Mouse (Mus musculus) kidney, embryonic 16.5 days (tissue): ENCODE results near the gene Amer2. TPM values are rescaled to one million over a fixed set of nuclear protein-coding genes. Genes with fewer than 3 reads are reported as not detected.
A peak's percentile ranks its signal among the peaks of the same experiment; 100 is the strongest.

Source experiments
- ATAC-seq: fragments of 200-750 bp; cut with Nextera tagmentation; 2 replicates; pipeline ENCODE4 v1.8.0; 2017; ENCODE audit warnings: moderate TSS enrichment; ENCODE audit not compliant: low FRiP score, low TSS enrichment
- H3K27ac ChIP-seq: fragments of 300-500 bp; sonication (generic); 2 replicates; pipeline ENCODE4 v1.5.1; 2014; ENCODE audit warnings: low read length
- H3K27me3 ChIP-seq: fragments of 300-500 bp; sonication (generic); 2 replicates; pipeline ENCODE4 v1.6.1; 2014; ENCODE audit warnings: low read length, control low read depth, mixed read lengths; ENCODE audit not compliant: insufficient read depth
- H3K36me3 ChIP-seq: fragments of 300-500 bp; sonication (generic); 2 replicates; pipeline ENCODE4 v1.6.1; 2014; ENCODE audit warnings: low read length, control low read depth, mixed read lengths; ENCODE audit not compliant: insufficient read depth
- H3K4me1 ChIP-seq: fragments of 300-500 bp; sonication (generic); 2 replicates; pipeline ENCODE4 v1.6.1; 2014; ENCODE audit warnings: low read length, control low read depth, mixed read lengths; ENCODE audit not compliant: insufficient read depth
- H3K4me2 ChIP-seq: fragments of 300-500 bp; sonication (generic); replicated peaks from 2 replicates; pipeline ENCODE4 v1.6.1; 2014; ENCODE audit warnings: low read depth, low read length
- H3K4me3 ChIP-seq: fragments of 300-500 bp; sonication (generic); 2 replicates; pipeline ENCODE4 v1.5.1; 2014; ENCODE audit warnings: mild to moderate bottlenecking, low read length
- H3K9ac ChIP-seq: fragments of 300-500 bp; sonication (generic); replicated peaks from 2 replicates; pipeline ENCODE4 v1.6.1; 2014; ENCODE audit warnings: low read length
- H3K9me3 ChIP-seq: fragments of 300-500 bp; sonication (generic); 2 replicates; pipeline ENCODE4 v1.6.1; 2016; ENCODE audit warnings: low read length, control low read depth
- WGBS: fragments of 180-500 bp; shearing (Covaris S2); extraction: QIAGEN DNeasy Blood & Tissue Kit; methylation state at CpG from one replicate; pipeline ENCODE4 v1.1.7; 2014; 5-methylcytosine and 5-hydroxymethylcytosine counted together
- polyA plus RNA-seq: library from polyadenylated mRNA; unstranded; fragments of >200 nt; fragmentation: Nextera tagmentation; extraction: Ambion mirVana; gene quantifications from 2 replicates; pipeline ENCODE4 v1.2.1, GENCODE M21; 2015

Amer2 gene
- polyA plus RNA-seq, 1 experiment from 2014 or later, result 1.7 TPM

DNA sequence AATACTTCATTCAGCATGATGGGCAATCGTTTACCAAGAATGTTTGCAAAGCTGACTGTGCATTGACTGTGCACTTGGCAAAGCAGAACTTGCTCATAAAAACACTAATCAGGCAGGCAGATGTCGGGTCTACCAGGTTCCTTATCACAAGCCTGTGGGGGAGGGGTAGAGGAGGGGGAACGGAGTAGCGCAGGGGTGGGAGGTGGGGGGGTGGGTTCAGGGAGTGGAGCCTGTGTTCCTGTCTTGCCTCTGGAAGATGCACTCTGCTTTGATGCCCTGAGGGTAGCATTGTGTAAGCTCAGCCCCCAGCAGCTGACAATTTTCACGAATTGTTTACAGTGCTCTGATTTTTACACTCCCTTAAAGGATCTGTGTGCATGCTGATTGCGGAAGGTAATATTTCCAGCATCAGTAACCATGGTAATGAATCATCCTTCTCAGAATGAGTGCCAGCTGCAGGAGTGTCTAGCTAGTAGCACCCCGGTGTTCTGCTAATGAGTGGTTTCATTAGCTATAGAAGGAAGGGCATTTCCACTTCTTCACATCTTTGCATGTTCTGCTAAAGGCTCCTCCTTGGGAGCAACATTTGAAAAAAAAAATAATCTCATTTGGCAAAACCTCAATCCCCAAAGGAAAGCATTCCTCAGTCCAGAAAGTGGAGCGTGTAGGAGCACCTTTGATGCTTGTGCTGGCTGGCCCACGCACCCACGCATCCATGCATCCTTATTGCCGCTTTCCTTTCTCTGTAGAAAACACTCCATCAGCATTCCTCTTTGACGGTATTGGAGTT lies 36.8 kb downstream of the Amer2 start:
- Histone ChIP-seq H3K9ac (no peak overlapping the region), H3K4me2 (peak overlapping the region; percentile 31; the same call in 1 of the 2 replicates), H3K4me3 (no peak overlapping the region), H3K4me1 (peaks cover 17% of the 10 kb centered on the region), H3K27ac (no peak overlapping the region), H3K9me3 (no peaks in the 10 kb centered on the region), H3K27me3 (no peaks in the 10 kb centered on the region), H3K36me3 (no peaks in the 10 kb centered on the region)
- ATAC-seq, result peak; percentile 39; the same call in 1 of the 2 replicates
- WGBS, result 15% methylated on average over 12 of the region's 12 CpGs

DNA sequence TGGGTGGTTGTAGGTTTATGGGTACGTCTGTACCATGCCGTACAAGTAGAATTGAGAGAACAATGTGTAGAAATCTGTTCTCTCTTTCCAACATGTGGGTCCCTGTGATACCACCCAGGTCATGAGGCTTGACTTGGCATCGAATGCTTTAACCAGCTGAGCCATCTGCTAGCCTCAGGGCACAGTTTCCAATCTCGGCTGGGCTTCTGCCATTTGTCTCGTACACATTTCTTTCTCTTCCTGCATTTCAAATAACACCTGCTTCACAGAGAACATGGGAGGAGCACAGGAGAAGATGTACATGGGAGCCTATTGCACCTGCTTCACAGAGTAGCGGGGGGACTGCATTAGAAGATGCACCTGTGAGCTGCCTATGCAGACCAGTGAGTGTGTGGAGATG lies 38.2 kb downstream of the Amer2 start:
- Histone ChIP-seq H3K9me3 (no peaks in the 10 kb centered on the region), H3K27me3 (no peaks in the 10 kb centered on the region), H3K36me3 (no peaks in the 10 kb centered on the region), H3K27ac (no peak overlapping the region), H3K4me3 (no peak overlapping the region), H3K4me2 (no peak overlapping the region), H3K9ac (no peak overlapping the region), H3K4me1 (peaks cover 17% of the 10 kb centered on the region)
- 88% methylated on average over 6 of the region's 6 CpGs for WGBS
- ATAC-seq, result no peak

- WGBS, result 75% methylated on average over 8 of the region's 8 CpGs
- no peaks in the 10 kb centered on the region for H3K9me3 ChIP-seq
- H3K9ac ChIP-seq, result no peak overlapping the region
- ATAC-seq, result no peak
- no peak overlapping the region for H3K4me2 ChIP-seq
- H3K4me3 ChIP-seq, result no peak overlapping the region
- no peaks in the 10 kb centered on the region for H3K36me3 ChIP-seq
- H3K27me3 ChIP-seq, result no peaks in the 10 kb centered on the region
- H3K27ac ChIP-seq, result no peak overlapping the region
- peaks cover 11% of the 10 kb centered on the region for H3K4me1 ChIP-seq
Observed at GRCm38 (mm10) chr14:60414691-60415090, 41.6 kb downstream of the Amer2 start.

DNA sequence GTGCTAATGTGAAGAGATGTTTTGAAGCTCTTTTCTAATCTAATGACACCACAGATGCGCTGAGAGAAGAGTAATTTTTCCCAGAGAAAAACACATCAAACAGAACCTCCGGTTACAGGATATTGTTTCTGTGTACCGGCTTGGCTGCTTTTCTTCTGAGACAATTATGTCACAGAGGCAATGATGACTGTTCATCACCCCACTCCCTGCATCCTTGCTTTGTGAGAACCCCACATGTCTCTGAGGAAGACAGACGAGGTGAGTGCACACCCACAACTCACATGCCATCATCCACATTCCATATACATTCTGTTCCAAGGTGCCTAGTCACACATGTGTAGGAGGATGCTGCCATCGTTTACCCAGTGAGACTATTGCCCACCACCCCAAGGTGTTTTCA lies 44.9 kb downstream of the Amer2 start:
- 0 out of 2 replicates have a peak, but pooled peaks cover 4% of the 10 kb centered on the region for H3K4me1 ChIP-seq
- no peak overlapping the region for H3K4me3 ChIP-seq
- H3K4me2 ChIP-seq, result no peak overlapping the region
- no peaks in the 10 kb centered on the region for H3K27me3 ChIP-seq
- H3K9me3 ChIP-seq, result no peaks in the 10 kb centered on the region
- H3K27ac ChIP-seq, result no peak overlapping the region
- ATAC-seq, result no peak
- 72% methylated on average over 5 of the region's 5 CpGs for WGBS
- no peaks in the 10 kb centered on the region for H3K36me3 ChIP-seq
- no peak overlapping the region for H3K9ac ChIP-seq

- Histone ChIP-seq H3K36me3 (no peaks in the 10 kb centered on the region), H3K4me1 (no peaks in the 10 kb centered on the region; the same call in 1 of the 2 replicates), H3K4me3 (no peak overlapping the region), H3K27me3 (no peaks in the 10 kb centered on the region), H3K27ac (no peak overlapping the region), H3K4me2 (no peak overlapping the region), H3K9ac (no peak overlapping the region), H3K9me3 (no peaks in the 10 kb centered on the region)
- WGBS, result 100% methylated on average over 2 of the region's 2 CpGs
- ATAC-seq, result no peak
Observed at GRCm38 (mm10) chr14:60422920-60423319, 49.9 kb downstream of the Amer2 start.

- no peak overlapping the region for H3K4me3 ChIP-seq
- no peak overlapping the region for H3K27ac ChIP-seq
- H3K9me3 ChIP-seq, result no peaks in the 10 kb centered on the region
- H3K4me1 ChIP-seq, result peaks cover 8% of the 10 kb centered on the region
- H3K4me2 ChIP-seq, result no peak overlapping the region
- no peaks in the 10 kb centered on the region for H3K36me3 ChIP-seq
- no peaks in the 10 kb centered on the region for H3K27me3 ChIP-seq
- 27% methylated on average over 3 of the region's 3 CpGs for WGBS
- no peak for ATAC-seq
- no peak overlapping the region for H3K9ac ChIP-seq
Observed at GRCm38 (mm10) chr14:60424174-60424573, 51.1 kb downstream of the Amer2 start.

- no peaks in the 10 kb centered on the region for H3K27me3 ChIP-seq
- 92% methylated on average over 7 of the region's 7 CpGs for WGBS
- H3K27ac ChIP-seq, result no peak overlapping the region
- H3K9me3 ChIP-seq, result no peaks in the 10 kb centered on the region
- H3K4me3 ChIP-seq, result no peak overlapping the region
- no peak for ATAC-seq
- no peaks in the 10 kb centered on the region for H3K36me3 ChIP-seq
- H3K4me1 ChIP-seq, result peaks cover 11% of the 10 kb centered on the region
- H3K4me2 ChIP-seq, result no peak overlapping the region
- no peak overlapping the region for H3K9ac ChIP-seq
Observed at GRCm38 (mm10) chr14:60425553-60425952, 52.5 kb downstream of the Amer2 start.

DNA sequence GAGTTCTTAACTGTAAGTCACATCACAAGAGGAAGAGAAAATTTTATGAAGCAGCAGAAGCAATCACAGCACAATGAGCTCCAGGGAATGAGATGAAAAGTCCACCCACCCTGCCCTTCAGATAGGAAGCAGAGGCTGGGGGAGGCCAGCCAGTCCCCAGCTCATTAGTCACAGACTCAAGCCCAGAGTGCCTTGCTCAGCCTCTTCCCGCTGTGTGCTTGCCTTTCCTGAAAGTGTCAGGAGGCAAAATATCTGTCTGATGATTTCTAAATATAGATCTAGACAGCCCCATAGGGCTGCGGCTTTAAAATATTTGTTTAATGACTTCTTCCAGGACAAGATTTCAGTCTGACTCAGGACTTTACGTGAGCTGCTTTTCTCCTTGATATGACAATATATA lies 54.8 kb downstream of the Amer2 start:
- no peak overlapping the region for H3K4me3 ChIP-seq
- no peak overlapping the region for H3K4me2 ChIP-seq
- no peak for ATAC-seq
- H3K9ac ChIP-seq, result no peak overlapping the region
- no peaks in the 10 kb centered on the region for H3K9me3 ChIP-seq
- 20% methylated on average over 3 of the region's 3 CpGs for WGBS
- H3K4me1 ChIP-seq, result peaks cover 11% of the 10 kb centered on the region
- no peaks in the 10 kb centered on the region for H3K36me3 ChIP-seq
- H3K27ac ChIP-seq, result no peak overlapping the region
- no peaks in the 10 kb centered on the region for H3K27me3 ChIP-seq

DNA sequence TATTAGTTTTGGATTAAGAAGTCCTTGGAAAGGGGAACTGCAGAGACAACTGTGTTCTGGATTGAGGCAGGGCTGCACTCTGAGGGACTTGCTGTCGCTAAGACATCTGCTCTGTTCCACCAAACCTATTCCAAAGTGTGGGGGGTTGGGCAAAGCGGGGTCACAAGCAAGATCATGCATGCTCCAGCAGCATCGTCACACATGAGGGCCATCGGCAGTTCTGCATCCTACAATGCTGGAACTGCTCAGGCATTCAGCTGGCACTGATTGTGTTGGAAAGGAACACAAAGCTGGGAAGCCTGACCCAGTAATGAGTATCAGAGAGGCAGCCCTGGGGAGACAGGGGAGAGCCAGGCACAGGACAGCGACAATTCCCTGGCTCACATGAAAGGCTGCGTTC lies 56.5 kb downstream of the Amer2 start:
- WGBS, result 32% methylated on average over 6 of the region's 6 CpGs
- Histone ChIP-seq H3K4me1 (peaks cover 11% of the 10 kb centered on the region), H3K4me3 (no peak overlapping the region), H3K36me3 (no peaks in the 10 kb centered on the region), H3K9ac (no peak overlapping the region), H3K27me3 (no peaks in the 10 kb centered on the region), H3K27ac (no peak overlapping the region), H3K9me3 (no peaks in the 10 kb centered on the region), H3K4me2 (no peak overlapping the region)
- ATAC-seq, result peak; percentile 87

- H3K9ac ChIP-seq, result no peak overlapping the region
- H3K9me3 ChIP-seq, result no peaks in the 10 kb centered on the region
- ATAC-seq, result no peak
- no peak overlapping the region for H3K27ac ChIP-seq
- no peaks in the 10 kb centered on the region for H3K36me3 ChIP-seq
- no peak overlapping the region for H3K4me2 ChIP-seq
- H3K4me1 ChIP-seq, result peaks cover 11% of the 10 kb centered on the region
- H3K27me3 ChIP-seq, result no peaks in the 10 kb centered on the region
- no peak overlapping the region for H3K4me3 ChIP-seq
- WGBS, result 57% methylated on average over 5 of the region's 5 CpGs
Observed at GRCm38 (mm10) chr14:60431515-60431914, 58.5 kb downstream of the Amer2 start.
